Mouse (Mus musculus) liver, embryonic 15.5 days (tissue): ENCODE data around the gene Des. TPM values are rescaled to one million over a fixed set of nuclear protein-coding genes. Genes with fewer than 3 reads are reported as not detected.

Experiments
- ATAC-seq: fragments of 200-750 bp; cut with Nextera tagmentation; 2 replicates; pipeline ENCODE4 v1.8.0; 2017; ENCODE audit warnings: moderate number of reproducible peaks, mild to moderate bottlenecking, moderate library complexity; ENCODE audit not compliant: insufficient read depth
- H3K27ac ChIP-seq: fragments of 300-500 bp; sonication (generic); replicated peaks from 2 replicates; pipeline ENCODE4 v1.5.1; 2015; ENCODE audit warnings: mild to moderate bottlenecking, inconsistent platforms
- H3K27me3 ChIP-seq: fragments of 300-500 bp; sonication (generic); 2 replicates; pipeline ENCODE4 v1.6.1; 2015; ENCODE audit warnings: mild to moderate bottlenecking, inconsistent platforms
- H3K36me3 ChIP-seq: fragments of 300-500 bp; sonication (generic); replicated peaks from 2 replicates; pipeline ENCODE4 v1.6.1; 2015; ENCODE audit warnings: moderate library complexity, mild to moderate bottlenecking, inconsistent platforms
- H3K4me1 ChIP-seq: fragments of 300-500 bp; sonication (generic); replicated peaks from 2 replicates; pipeline ENCODE4 v1.6.1; 2015; ENCODE audit warnings: inconsistent platforms
- H3K4me2 ChIP-seq: fragments of 300-500 bp; sonication (generic); 2 replicates; pipeline ENCODE4 v1.6.1; 2015; ENCODE audit warnings: moderate library complexity, mild to moderate bottlenecking, inconsistent platforms
- H3K4me3 ChIP-seq: fragments of 300-500 bp; sonication (generic); replicated peaks from 2 replicates; pipeline ENCODE4 v1.5.1; 2015; ENCODE audit warnings: mild to moderate bottlenecking, inconsistent platforms
- H3K9ac ChIP-seq: fragments of 300-500 bp; sonication (generic); 2 replicates; pipeline ENCODE4 v1.6.1; 2015; ENCODE audit warnings: moderate library complexity, mild to moderate bottlenecking, inconsistent platforms
- H3K9me3 ChIP-seq: fragments of 300-500 bp; sonication (generic); replicated peaks from 2 replicates; pipeline ENCODE4 v1.6.1; 2016; ENCODE audit warnings: inconsistent platforms
- WGBS: fragments of 180-500 bp; shearing (Covaris S2); methylation state at CpG from one replicate; pipeline ENCODE4 v1.1.7; 2015; ENCODE audit warnings: mixed read lengths; ENCODE audit not compliant: insufficient replicate concordance; 5-methylcytosine and 5-hydroxymethylcytosine counted together
- polyA plus RNA-seq: library from polyadenylated mRNA; unstranded; fragments of >200 nt; fragmentation: Nextera tagmentation; extraction: Ambion mirVana; gene quantifications from 2 replicates; pipeline ENCODE4 v1.2.1, GENCODE M21; 2015

Gene Des
- polyA plus RNA-seq, 1 experiment from 2014 or later = 12.8 TPM

DNA sequence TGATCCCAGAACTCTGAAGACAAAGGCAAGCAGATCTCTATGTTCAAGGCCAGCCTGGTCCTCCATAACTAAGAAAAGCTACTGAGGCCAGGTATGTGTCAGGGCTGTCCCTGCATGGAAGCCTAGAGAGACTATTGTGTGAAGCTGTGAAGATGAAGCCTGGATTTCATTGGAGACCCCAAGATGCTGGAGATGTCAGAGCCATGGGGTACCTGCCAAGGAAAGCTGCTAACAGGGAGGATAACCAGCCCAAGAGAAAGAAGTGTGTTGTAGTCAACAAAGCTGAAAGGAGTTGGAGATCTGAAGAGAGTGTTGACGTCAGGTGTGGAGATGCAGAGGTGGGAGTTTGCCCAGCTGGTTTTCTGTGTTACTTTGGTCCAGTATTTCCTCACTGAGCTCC lies 28.9 kb upstream of the Des start:
- no peak for ATAC-seq
- no peak overlapping the region for H3K4me2 ChIP-seq
- H3K9me3 ChIP-seq = no peaks in the 10 kb centered on the region
- H3K27me3 ChIP-seq = 0 out of 2 replicates have a peak, but pooled peaks cover 4% of the 10 kb centered on the region
- no peaks in the 10 kb centered on the region for H3K36me3 ChIP-seq
- H3K27ac ChIP-seq = no peak overlapping the region
- WGBS = 57% methylated on average over 1 of the region's 1 CpGs
- H3K4me1 ChIP-seq = 0 out of 2 replicates have a peak, but pooled peaks cover under 1% of the 10 kb centered on the region
- no peak overlapping the region for H3K9ac ChIP-seq
- no peak overlapping the region for H3K4me3 ChIP-seq

DNA sequence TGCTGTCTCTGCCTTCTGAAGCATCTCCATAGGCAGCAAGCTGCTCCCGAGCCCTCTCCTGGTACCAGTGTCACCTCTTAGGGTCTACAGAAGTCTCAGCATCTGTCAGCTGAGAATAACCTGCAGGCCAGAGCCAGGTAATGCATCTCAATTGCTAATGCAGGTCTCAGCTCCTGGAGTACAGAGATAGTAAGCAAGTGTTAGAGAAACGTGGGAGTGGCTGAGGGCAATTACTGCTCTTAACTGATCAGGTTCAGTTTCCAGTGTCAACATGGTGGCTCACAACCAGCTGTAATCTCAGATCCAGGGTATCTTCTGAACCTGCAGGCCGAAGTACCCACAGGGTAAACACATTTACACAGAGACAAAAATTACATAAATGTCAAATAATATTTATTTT lies 23.7 kb upstream of the Des start:
- no peak for ATAC-seq
- Histone ChIP-seq H3K4me2 (no peak overlapping the region), H3K27me3 (peaks cover 12% of the 10 kb centered on the region), H3K36me3 (no peaks in the 10 kb centered on the region), H3K9me3 (no peaks in the 10 kb centered on the region), H3K4me1 (peaks cover 4% of the 10 kb centered on the region; the same call in 1 of the 2 replicates), H3K9ac (no peak overlapping the region), H3K27ac (no peak overlapping the region), H3K4me3 (no peak overlapping the region)
- WGBS = 39% methylated on average over 3 of the region's 3 CpGs

DNA sequence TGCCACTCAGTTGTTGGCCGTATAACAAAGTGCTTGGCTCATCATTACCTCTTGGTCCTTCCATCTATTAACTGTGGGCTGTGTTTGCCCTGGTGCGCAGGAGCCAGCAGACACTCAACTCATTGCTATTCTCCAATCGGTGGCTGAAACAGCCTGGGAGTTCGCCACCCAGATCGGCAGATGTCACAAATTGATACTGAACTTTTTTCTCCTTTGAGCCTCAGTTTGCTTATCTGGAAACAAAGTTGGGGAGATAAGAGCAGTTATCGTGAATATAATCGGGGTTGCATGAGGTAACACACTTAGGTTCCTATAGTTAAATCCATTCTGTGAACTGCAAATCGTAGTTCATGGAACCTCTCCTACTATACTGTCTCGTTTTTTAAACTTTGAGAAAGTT lies 23.0 kb upstream of the Des start:
- Histone ChIP-seq H3K9me3 (no peaks in the 10 kb centered on the region), H3K9ac (no peak overlapping the region), H3K4me2 (no peak overlapping the region), H3K4me3 (no peak overlapping the region), H3K4me1 (peaks cover 4% of the 10 kb centered on the region; the same call in 1 of the 2 replicates), H3K27ac (no peak overlapping the region), H3K27me3 (peaks cover 18% of the 10 kb centered on the region), H3K36me3 (no peaks in the 10 kb centered on the region)
- WGBS = 35% methylated on average over 9 of the region's 9 CpGs
- ATAC-seq = no peak

DNA sequence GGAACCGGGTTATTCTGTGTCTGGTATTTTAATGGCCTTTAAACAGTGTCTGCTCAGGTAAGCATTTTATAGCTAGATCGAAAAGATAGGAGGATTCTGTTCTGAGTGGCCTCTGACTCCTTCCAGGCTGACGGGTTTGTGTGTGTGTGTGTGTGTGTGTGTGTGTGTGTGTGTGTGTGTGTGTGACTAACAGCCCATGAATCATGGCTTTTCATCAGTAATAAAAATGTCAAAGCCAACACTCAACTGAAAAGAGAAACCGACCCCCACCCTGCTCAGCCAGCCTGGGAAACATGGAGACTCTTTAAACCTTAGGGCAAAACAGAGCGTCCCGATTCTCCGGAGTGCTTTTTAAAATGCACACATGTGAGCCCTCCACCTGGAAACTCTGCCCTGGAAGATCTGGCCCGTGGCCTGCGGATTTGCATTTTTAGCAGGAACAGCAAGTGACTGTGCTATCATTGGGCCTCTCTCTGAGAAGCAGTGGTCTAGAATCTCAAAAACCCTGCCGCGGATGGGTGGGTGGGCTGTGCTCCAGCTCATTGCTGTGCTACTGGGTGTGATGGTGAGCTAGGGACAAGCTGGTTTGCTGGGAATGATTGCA lies 21.9 kb upstream of the Des start:
- no peak overlapping the region for H3K27ac ChIP-seq
- H3K36me3 ChIP-seq = no peaks in the 10 kb centered on the region
- H3K9me3 ChIP-seq = no peaks in the 10 kb centered on the region
- H3K4me1 ChIP-seq = peaks cover 4% of the 10 kb centered on the region; the same call in 1 of the 2 replicates
- H3K27me3 ChIP-seq = peaks cover 24% of the 10 kb centered on the region
- H3K4me2 ChIP-seq = no peak overlapping the region
- H3K4me3 ChIP-seq = no peak overlapping the region
- 33% methylated on average over 11 of the region's 11 CpGs for WGBS
- no peak overlapping the region for H3K9ac ChIP-seq
- ATAC-seq = no peak

DNA sequence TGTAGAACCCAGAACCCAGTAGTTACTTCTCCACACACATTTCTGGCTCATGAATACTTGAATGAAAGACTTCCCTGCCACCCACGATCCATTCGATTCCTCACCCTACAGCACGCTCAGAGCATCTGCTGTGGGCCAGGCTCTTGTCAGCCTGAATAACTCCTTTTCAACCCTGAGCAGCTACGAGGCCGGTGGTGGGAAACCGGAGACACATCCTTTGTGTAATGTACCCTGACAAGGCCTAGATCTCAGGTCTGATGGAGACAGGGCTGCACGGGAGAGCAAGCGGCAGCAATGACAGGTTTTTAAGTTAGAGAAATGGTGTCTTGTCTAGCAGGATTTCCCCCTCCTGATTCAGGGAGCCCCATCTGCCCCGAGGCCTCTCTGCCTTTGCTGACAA lies 20.8 kb upstream of the Des start:
- no peaks in the 10 kb centered on the region for H3K9me3 ChIP-seq
- WGBS = 53% methylated on average over 9 of the region's 9 CpGs
- ATAC-seq = no peak
- H3K27me3 ChIP-seq = peaks cover 33% of the 10 kb centered on the region
- no peaks in the 10 kb centered on the region for H3K36me3 ChIP-seq
- H3K4me2 ChIP-seq = no peak overlapping the region
- no peak overlapping the region for H3K4me3 ChIP-seq
- H3K27ac ChIP-seq = no peak overlapping the region
- peaks cover 4% of the 10 kb centered on the region; the same call in 1 of the 2 replicates for H3K4me1 ChIP-seq
- H3K9ac ChIP-seq = no peak overlapping the region

DNA sequence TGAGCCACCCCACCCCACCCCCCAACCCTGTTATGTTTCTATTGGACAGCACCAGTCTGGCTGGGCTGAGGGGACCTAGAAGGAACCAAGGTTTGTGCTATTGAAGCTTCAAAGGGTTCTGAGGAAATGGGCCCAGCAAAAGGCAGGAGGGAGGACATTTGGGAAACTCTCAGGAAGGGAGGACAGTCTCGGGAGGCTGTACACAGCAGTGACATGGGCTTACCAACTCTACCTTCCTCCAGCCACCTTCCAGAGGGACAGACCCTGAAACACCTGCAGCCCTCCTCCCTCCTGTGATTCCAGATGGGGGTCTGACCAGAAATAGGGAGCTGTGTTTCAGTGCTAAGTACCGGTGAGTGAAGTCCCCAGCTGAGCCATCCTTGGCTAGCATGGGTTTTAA lies 19.6 kb upstream of the Des start:
- WGBS = 58% methylated on average over 2 of the region's 2 CpGs
- peaks cover 4% of the 10 kb centered on the region; the same call in 1 of the 2 replicates for H3K4me1 ChIP-seq
- no peaks in the 10 kb centered on the region for H3K36me3 ChIP-seq
- H3K4me3 ChIP-seq = no peak overlapping the region
- H3K4me2 ChIP-seq = no peak overlapping the region
- ATAC-seq = no peak
- H3K9me3 ChIP-seq = no peaks in the 10 kb centered on the region
- peaks cover 41% of the 10 kb centered on the region for H3K27me3 ChIP-seq
- no peak overlapping the region for H3K27ac ChIP-seq
- no peak overlapping the region for H3K9ac ChIP-seq

DNA sequence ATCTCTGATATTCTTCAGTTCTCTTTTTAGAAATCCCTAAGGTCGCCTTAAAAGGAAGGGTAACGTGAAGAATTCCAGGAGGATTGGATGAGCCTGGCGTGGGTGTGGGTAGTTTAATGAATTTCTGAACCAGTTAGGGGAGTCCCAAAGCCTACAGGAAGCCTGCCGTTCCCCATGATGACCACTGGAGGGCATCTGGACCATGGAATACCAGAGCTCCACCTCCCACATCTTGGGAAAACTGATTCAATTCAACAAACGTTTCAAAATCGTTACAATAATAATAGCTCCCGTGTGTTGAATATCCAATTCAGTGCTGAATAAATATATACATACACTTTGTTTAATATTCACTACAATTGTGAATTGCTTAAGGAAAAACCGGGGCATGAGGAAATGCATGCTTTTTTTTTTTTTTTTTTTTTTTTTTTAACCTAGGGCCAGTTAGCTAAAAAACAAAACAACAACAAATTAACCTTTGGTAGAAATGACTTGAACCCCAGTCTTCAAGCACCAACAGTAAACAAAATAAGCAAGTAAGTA lies 17.2 kb upstream of the Des start:
- no peaks in the 10 kb centered on the region for H3K36me3 ChIP-seq
- H3K4me3 ChIP-seq = no peak overlapping the region
- H3K27ac ChIP-seq = no peak overlapping the region
- peaks cover 46% of the 10 kb centered on the region for H3K27me3 ChIP-seq
- no peaks in the 10 kb centered on the region for H3K9me3 ChIP-seq
- ATAC-seq = no peak
- H3K9ac ChIP-seq = no peak overlapping the region
- no peaks in the 10 kb centered on the region for H3K4me1 ChIP-seq
- under 1% methylated on average over 8 of the region's 8 CpGs for WGBS
- H3K4me2 ChIP-seq = no peak overlapping the region

DNA sequence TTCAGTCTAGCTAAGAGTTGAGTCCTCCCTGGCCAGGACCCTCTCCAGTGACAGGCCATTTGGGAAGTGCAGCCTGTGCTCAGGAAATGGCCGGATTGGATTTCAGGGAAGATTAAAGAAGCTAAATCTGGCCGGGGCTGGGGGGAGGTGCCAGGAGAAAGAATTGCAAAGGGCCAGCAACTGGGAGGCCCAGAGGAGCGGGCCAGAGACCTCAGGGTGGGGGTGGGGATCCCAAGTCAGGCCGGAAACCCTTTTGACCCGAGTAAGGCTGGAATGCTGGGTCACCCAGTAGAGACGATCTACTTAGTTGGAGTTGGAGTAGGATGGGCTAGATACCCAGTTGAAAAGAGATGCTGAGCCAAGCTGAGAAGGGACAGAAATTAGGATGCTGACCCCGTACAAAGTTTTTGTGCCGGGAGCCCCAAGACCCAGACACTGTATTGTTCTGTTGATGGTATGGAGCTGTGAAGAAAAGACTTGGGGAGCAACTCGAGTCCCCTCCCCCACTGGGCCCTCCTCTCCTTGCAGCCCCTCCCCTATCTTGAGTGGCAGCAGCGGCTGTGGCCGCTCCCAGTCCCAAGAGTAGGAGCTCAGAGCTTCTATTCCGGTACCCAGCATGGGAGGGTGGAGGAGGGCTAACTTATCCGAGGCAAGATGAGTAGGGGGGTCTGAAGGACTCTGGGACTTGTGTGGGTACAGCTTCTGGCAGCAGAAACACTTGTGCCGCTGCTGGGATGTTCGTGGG lies 15.7 kb upstream of the Des start:
- Histone ChIP-seq H3K9ac (no peak overlapping the region), H3K4me2 (no peak overlapping the region), H3K4me1 (no peaks in the 10 kb centered on the region), H3K27ac (no peak overlapping the region; the same call in 1 of the 2 replicates), H3K9me3 (no peaks in the 10 kb centered on the region), H3K4me3 (no peak overlapping the region), H3K36me3 (no peaks in the 10 kb centered on the region), H3K27me3 (peaks cover 41% of the 10 kb centered on the region)
- ATAC-seq = no peak
- 14% methylated on average over 15 of the region's 15 CpGs for WGBS

DNA sequence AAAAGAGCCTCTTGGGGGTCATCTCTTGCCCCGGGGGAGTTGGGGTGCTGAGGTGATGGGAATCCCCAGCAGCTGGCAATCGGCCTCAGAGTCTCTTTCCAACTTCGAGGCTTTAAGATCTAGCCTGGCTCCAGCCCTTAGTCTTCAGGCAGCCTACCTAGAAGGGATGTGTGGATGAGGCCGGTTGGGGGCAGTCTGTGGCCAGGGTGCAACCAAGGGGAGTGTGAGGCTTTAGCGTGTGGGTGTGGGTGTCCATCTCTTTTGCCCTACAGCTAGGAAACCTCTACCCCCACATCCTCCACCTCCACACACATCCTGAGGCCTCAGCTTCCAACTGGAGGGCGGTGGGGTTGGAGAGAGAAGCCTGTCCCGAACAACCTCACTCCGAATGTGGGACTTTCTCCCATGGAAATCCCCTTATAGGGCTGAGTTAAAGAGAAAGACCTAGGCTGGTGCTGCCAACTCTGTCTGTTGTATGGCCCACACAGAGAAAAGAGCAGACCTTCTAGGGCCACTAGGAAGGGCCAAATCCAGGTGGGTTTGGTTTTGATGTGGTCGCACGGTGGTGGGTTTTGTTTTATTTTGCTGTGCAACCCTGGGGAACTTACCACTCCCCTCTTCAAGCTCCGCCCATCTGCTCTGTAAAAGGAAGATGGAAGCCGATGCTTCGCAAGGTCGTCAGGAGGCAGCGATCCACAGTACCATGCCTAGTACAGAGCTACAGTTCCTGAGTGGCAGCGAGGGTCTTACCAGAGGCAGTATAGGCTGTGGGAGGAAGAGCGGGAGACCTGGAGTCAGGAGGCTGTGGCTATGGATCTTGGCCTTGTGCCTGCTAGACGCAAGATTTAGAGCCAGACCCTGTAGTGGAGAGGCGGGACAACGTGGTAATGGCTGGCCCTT lies 14.8 kb upstream of the Des start:
- 39% methylated on average over 20 of the region's 20 CpGs for WGBS
- ATAC-seq = no peak
- no peak overlapping the region for H3K9ac ChIP-seq

DNA sequence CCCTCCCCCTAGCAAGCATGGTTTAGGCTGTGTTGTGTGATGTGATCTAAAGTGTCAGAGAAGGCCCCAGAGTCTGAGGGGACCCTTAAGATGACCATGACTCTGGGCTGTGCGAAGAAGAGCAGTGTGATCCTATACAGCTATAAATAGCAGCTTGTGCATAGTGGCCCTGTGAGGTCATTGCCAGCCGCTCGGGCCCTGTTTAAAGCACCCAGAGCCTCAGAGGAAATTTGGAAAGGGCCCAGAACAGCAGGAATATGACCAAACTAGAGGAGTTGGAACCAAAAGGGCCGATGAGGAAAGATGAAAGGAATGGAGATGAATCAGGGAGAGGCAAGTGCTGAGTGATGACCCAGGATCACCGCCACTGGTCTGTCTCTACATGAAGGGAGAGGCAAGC lies 12.8 kb upstream of the Des start:
- Histone ChIP-seq H3K9ac (no peak overlapping the region), H3K9me3 (no peaks in the 10 kb centered on the region), H3K4me2 (no peak overlapping the region), H3K27me3 (peaks cover 30% of the 10 kb centered on the region), H3K4me3 (no peak overlapping the region), H3K27ac (no peak overlapping the region), H3K4me1 (no peaks in the 10 kb centered on the region), H3K36me3 (no peaks in the 10 kb centered on the region)
- no peak for ATAC-seq
- WGBS = 52% methylated on average over 5 of the region's 5 CpGs

More for the DNA sequence above, 14.8 kb upstream of the Des start:
- H3K36me3 ChIP-seq = no peaks in the 10 kb centered on the region
- H3K9me3 ChIP-seq = no peaks in the 10 kb centered on the region
- no peak overlapping the region for H3K4me3 ChIP-seq
- H3K4me2 ChIP-seq = no peak overlapping the region
- H3K4me1 ChIP-seq = no peaks in the 10 kb centered on the region
- H3K27ac ChIP-seq = no peak overlapping the region; the same call in 1 of the 2 replicates
- H3K27me3 ChIP-seq = peaks cover 38% of the 10 kb centered on the region

DNA sequence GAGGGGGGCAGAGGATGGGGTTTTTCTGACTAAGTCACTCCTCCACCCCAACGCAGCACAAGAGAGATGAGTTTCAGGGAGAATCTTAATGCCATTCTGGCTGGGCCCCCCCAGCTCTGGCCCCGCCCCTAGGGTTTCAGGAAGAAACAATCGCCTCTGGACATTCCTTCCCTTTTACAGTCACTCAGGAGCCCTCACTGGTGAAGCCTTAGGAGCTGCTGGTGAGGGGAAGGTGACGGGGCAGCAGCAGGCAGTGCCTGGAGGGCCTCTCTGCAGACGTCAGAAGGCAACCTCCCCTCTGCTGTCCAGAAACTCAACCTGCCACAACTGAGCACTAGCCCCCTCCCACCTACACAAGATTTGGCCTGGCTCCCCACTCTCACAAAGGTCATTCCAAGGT lies 10.9 kb upstream of the Des start:
- Histone ChIP-seq H3K4me1 (no peaks in the 10 kb centered on the region), H3K36me3 (no peaks in the 10 kb centered on the region), H3K9me3 (no peaks in the 10 kb centered on the region), H3K4me3 (no peak overlapping the region), H3K4me2 (no peak overlapping the region), H3K27me3 (peaks cover 17% of the 10 kb centered on the region), H3K9ac (no peak overlapping the region), H3K27ac (no peak overlapping the region)
- WGBS = 33% methylated on average over 5 of the region's 5 CpGs
- no peak for ATAC-seq
